Mouse (Mus musculus) liver, adult 2 months (tissue): ENCODE measurements around the gene Nckap1.

ENCODE experiments used
- CTCF ChIP-seq: fragments of 200-500 bp; IDR thresholded peaks from 2 replicates; pipeline ENCODE4 v1.5.1; 2011; ENCODE audit warnings: low read depth, low read length, control low read depth
- POLR2A ChIP-seq: fragments of 200-500 bp; IDR thresholded peaks from 2 replicates; pipeline ENCODE4 v1.6.1; 2011; ENCODE audit warnings: low read length, control low read depth; ENCODE audit not compliant: insufficient read depth; ENCODE audit errors: extremely low read depth

DNA sequence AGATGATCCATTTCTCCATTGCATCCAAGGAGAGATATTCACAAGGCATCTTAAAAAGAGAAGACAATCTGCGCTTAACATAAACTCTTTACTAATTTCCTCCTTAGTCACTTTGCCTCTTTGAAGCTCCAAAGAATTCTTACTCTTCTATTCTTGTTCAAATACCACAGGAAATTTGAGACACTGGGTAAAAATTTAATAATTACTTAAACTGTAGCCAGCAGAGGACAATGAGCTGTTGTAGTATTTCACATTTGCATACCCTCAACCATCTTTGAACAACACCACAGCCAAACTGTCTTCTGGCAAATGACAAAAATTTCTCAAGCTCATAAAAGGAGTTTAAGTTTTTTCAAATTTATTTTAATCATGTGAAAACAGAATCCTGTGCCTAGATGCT, 33.3 kb downstream of the Nckap1 start:
- no peak for TF ChIP-seq POLR2A
- TF ChIP-seq CTCF, result no peak
